Mouse (Mus musculus): ENCODE data around the gene Gm45062.

GRCm38 (mm10) chr6:8631986-8632632 lies 372.9 kb downstream of the Gm45062 start:
- no peak for TF ChIP-seq POLR2A (IDR thresholded peaks at IDR 0.05; ENCODE audit: low read depth, low read length)
- no peak for TF ChIP-seq CTCF (IDR thresholded peaks at IDR 0.05; ENCODE audit: extremely low read depth, insufficient read length, insufficient replicate concordance, low read depth, low read length)
